Mouse (Mus musculus) intestine, embryonic 15.5 days (tissue): ENCODE measurements at regions not wholly inside any gene's neighbourhood (a gene's known extent, or its start where the extent isn't known, plus 50 kb on each side); places are given as distances from the start of the nearest gene placed in this dataset.
A peak's percentile ranks its signal among the peaks of the same experiment; 100 is the strongest.

Experiments used
- ATAC-seq: fragments of 200-750 bp; cut with Nextera tagmentation; 2 replicates; pipeline ENCODE4 v1.8.0; 2017; ENCODE audit warnings: moderate TSS enrichment, moderate library complexity
- H3K27ac ChIP-seq: fragments of 300-500 bp; sonication (generic); 2 replicates; pipeline ENCODE4 v1.5.1; 2015; ENCODE audit warnings: mild to moderate bottlenecking, inconsistent platforms
- H3K27me3 ChIP-seq: fragments of 300-500 bp; sonication (generic); replicated peaks from 2 replicates; pipeline ENCODE4 v1.6.1; 2015; ENCODE audit warnings: inconsistent platforms
- H3K36me3 ChIP-seq: fragments of 300-500 bp; sonication (generic); 2 replicates; pipeline ENCODE4 v1.6.1; 2015; ENCODE audit warnings: inconsistent platforms
- H3K4me1 ChIP-seq: fragments of 300-500 bp; sonication (generic); replicated peaks from 2 replicates; pipeline ENCODE4 v1.6.1; 2015; ENCODE audit warnings: inconsistent platforms
- H3K4me2 ChIP-seq: fragments of 300-500 bp; sonication (generic); replicated peaks from 2 replicates; pipeline ENCODE4 v1.6.1; 2015; ENCODE audit warnings: mild to moderate bottlenecking, inconsistent platforms
- H3K4me3 ChIP-seq: fragments of 300-500 bp; sonication (generic); replicated peaks from 2 replicates; pipeline ENCODE4 v1.5.1; 2015; ENCODE audit warnings: inconsistent platforms
- H3K9ac ChIP-seq: fragments of 300-500 bp; sonication (generic); 2 replicates; pipeline ENCODE4 v1.6.1; 2015; ENCODE audit warnings: inconsistent platforms
- H3K9me3 ChIP-seq: fragments of 300-500 bp; sonication (generic); 2 replicates; pipeline ENCODE4 v1.6.1; 2016; ENCODE audit warnings: inconsistent platforms
- WGBS: fragments of 180-500 bp; shearing (Covaris S2); methylation state at CpG from one replicate; pipeline ENCODE4 v1.1.7; 2015; 5-methylcytosine and 5-hydroxymethylcytosine counted together

DNA sequence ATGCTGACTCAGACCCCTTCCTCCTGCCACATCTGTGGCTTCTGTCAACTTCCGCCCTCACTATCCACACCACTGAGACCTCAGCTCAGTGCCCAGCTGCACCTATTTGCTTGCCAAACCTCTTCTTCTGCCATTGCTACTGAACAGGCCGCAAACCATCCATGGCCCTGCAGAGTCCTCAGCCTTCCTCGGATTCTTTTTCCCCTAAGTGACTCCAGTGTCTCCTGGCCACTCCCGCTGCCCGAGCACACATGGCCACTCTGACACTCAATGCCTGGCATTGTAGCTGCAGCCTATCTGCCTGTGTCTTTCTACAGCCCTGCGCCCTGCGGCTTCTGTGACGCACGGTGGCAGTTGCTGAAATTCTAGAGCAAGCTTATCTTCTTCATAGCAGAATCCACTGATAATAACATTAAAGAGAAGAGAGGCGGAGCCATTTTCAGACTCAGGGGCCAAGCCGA lies 188.8 kb downstream of the Fam43a start:
- no peaks in the 10 kb centered on the region for H3K36me3 ChIP-seq
- H3K4me2 ChIP-seq, result no peak overlapping the region
- ATAC-seq, result no peak
- H3K4me1 ChIP-seq, result peaks cover 33% of the 10 kb centered on the region
- H3K4me3 ChIP-seq, result no peak overlapping the region
- H3K27ac ChIP-seq, result no peak overlapping the region
- 69% methylated on average over 11 of the region's 11 CpGs for WGBS
- H3K9me3 ChIP-seq, result no peaks in the 10 kb centered on the region
- H3K27me3 ChIP-seq, result no peaks in the 10 kb centered on the region
- H3K9ac ChIP-seq, result no peak overlapping the region

DNA sequence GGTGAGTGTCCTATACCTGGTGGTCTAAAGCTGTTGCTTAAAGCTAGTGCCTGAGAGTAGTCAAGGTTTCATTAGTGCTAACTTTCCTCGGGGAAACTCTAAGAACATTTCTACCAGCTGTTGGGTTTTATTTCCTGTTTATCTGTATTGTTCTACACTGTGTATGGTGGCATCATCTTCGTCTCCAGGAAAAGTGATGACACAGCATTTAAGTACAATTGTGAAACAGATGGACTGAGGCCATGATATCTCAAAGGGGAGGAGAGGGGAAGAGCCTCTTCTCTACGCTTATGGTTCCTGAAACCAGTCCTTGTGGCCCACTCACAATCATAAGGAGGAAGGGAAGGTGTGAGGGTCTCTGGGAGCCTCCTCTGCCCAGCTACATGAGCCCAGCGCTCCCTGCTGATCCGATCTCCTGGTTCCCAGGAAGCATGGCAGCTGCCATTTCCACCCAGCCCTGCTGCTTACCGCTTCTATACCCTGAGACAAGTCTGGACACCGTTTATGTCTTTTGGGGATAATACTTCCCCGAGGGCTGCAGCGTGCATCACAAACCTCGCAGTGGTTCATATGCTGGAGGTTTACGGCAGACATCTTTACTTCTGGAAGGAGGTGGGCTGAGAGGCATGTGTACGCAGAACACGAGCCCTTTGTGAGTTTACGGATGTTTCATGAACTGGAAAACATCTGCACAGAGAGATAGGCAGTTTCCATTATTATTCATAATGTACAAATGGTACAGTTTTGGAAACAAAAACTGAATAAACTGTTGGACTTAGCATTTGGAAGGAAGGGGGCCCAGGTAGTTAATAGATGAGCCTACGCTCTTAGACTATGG lies 189.6 kb downstream of the Fam43a start:
- H3K9me3 ChIP-seq, result no peaks in the 10 kb centered on the region
- no peak overlapping the region for H3K27ac ChIP-seq
- no peak overlapping the region for H3K9ac ChIP-seq

DNA sequence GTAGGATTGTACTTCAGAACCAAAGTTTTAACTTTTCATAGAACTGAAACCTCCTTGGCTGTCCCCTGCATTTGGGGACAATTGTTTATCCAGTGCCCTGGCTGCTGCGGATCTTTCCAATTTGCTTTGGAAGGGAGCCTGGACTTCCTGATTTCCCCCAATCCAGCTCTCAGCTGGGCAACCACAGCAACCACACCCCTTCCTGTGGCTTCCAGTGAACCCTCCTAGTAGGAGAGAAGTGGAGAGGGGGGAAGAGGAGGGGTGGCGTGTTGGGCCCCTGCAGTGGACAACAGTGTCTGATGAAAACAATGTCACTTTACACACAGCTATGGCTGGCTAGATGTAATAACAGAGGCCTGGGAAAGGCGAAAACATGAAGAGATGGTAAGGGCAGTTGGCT lies 190.5 kb downstream of the Fam43a start:
- H3K9me3 ChIP-seq, result no peaks in the 10 kb centered on the region
- peak; percentile 39; the same call in 1 of the 2 replicates for ATAC-seq
- peak overlapping the region; percentile 5 for H3K9ac ChIP-seq
- H3K36me3 ChIP-seq, result no peaks in the 10 kb centered on the region
- 35% methylated on average over 3 of the region's 3 CpGs for WGBS
- H3K4me1 ChIP-seq, result peaks cover 34% of the 10 kb centered on the region
- H3K4me2 ChIP-seq, result peak overlapping the region; percentile 33; the same call in 1 of the 2 replicates
- peak overlapping the region; percentile 76 for H3K27ac ChIP-seq
- H3K4me3 ChIP-seq, result no peak overlapping the region
- no peaks in the 10 kb centered on the region for H3K27me3 ChIP-seq

More for the DNA sequence above, 189.6 kb downstream of the Fam43a start:
- Histone ChIP-seq H3K4me3 (no peak overlapping the region), H3K36me3 (no peaks in the 10 kb centered on the region), H3K4me2 (no peak overlapping the region), H3K27me3 (no peaks in the 10 kb centered on the region), H3K4me1 (peaks cover 34% of the 10 kb centered on the region)
- ATAC-seq, result no peak
- WGBS, result 81% methylated on average over 15 of the region's 15 CpGs

DNA sequence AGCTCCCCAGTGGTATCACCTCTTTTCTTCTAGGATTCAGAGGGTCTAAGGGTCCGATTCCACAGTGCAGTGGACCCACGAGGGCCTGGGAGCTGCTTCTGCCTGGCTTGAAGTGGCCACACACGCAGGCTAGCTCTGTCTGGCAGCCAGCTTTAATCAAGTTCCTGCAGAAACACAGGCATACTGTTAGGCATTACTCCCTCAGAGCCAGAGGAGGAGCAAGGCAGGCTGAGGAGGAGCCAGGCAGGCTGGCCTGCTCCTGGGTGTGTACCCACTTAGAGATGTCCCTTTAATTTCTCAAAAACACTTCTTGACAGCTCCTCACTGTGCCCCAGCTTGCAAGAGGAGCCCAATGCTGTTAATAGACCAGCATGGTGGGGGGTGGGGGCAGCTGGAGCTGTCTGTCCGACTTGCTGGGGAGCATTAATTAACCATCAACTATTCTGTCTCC lies 191.1 kb downstream of the Fam43a start:
- peaks cover 34% of the 10 kb centered on the region for H3K4me1 ChIP-seq
- H3K27ac ChIP-seq, result peak overlapping the region; percentile 76
- WGBS, result 5% methylated on average over 4 of the region's 4 CpGs
- ATAC-seq, result peak; percentile 73
- no peaks in the 10 kb centered on the region for H3K9me3 ChIP-seq
- no peaks in the 10 kb centered on the region for H3K36me3 ChIP-seq
- H3K4me2 ChIP-seq, result peak overlapping the region; percentile 33; the same call in 1 of the 2 replicates
- H3K27me3 ChIP-seq, result no peaks in the 10 kb centered on the region
- no peak overlapping the region for H3K4me3 ChIP-seq
- H3K9ac ChIP-seq, result peak overlapping the region; percentile 5

DNA sequence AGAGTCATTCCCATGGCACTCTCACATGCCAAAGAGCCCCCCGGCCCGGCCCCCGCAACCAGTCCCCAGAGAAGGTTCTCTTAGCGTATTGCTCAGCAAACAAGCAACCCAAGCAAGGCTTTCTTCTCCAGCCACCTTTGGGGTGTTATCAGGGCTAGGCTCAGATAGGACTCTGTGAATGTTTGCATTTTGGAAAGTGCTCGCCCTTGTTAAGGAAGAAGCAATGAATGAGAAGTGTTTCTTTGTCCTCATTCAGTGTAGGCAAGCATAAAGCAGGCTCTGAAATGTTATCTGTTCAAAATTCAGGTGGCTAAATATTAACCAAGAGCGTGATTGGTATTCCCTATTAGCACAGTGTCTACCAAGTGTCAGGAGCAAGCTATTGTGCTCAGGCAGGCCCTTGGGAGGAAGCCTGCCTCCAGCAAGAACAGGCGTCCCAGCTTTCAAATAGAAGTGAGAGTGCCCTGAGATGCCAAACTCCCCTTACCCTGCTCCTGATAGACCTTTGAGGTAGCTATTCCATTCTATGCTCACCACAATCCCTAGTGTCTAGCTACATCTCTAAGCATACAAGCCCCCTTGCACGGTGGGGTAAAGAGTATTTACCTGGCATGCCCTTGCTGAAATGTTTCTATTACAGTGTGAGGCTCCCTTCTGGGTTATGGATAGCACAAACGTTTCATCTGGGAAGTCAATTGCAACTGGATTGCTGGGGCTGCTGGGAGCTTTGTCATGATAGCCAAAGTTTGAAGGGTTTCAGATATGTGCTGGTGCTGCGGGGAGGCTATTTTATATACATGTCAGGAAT lies 191.7 kb downstream of the Fam43a start:
- Histone ChIP-seq H3K27ac (peak overlapping the region; percentile 76), H3K4me1 (peaks cover 34% of the 10 kb centered on the region), H3K9ac (no peak overlapping the region), H3K36me3 (no peaks in the 10 kb centered on the region), H3K4me2 (peak overlapping the region; percentile 33; the same call in 1 of the 2 replicates), H3K4me3 (no peak overlapping the region), H3K27me3 (no peaks in the 10 kb centered on the region), H3K9me3 (no peaks in the 10 kb centered on the region)
- ATAC-seq, result peak; percentile 73
- 50% methylated on average over 10 of the region's 10 CpGs for WGBS

DNA sequence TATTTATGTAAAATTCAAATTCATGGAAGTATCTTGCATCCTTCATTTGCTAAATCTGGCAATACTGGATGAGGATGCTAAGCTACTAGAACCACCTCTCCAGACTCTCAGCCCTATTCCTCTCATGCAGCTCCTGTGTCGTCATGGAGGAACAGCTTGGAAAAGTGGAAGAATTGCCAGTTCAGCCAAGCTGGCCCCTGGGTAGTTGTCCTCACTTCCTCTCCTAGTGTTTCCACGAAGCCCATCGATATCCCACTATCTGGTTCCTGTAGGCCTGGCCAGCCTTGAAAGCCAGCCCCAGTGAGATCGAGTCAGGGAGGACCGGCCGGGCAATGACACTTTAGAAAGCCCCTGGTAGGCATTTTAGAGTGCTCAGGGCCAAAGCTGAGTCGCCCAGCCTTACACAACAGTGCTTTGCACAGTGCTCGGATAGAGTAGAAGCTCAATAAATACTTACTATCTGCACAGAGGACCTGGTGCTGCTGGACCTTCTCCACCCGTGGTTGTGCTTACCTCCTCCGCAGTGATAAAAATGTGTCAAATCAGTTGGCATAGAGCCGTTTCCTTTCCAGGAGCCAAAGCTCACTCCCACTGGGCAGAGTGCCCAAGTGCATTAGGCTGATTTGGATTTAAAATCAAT lies 193.3 kb downstream of the Fam43a start:
- no peak overlapping the region for H3K4me3 ChIP-seq
- no peaks in the 10 kb centered on the region for H3K36me3 ChIP-seq
- 72% methylated on average over 11 of the region's 11 CpGs for WGBS
- H3K27me3 ChIP-seq, result no peaks in the 10 kb centered on the region
- H3K4me1 ChIP-seq, result peaks cover 34% of the 10 kb centered on the region
- H3K27ac ChIP-seq, result no peak overlapping the region
- no peaks in the 10 kb centered on the region for H3K9me3 ChIP-seq
- H3K9ac ChIP-seq, result no peak overlapping the region
- no peak for ATAC-seq
- no peak overlapping the region for H3K4me2 ChIP-seq

DNA sequence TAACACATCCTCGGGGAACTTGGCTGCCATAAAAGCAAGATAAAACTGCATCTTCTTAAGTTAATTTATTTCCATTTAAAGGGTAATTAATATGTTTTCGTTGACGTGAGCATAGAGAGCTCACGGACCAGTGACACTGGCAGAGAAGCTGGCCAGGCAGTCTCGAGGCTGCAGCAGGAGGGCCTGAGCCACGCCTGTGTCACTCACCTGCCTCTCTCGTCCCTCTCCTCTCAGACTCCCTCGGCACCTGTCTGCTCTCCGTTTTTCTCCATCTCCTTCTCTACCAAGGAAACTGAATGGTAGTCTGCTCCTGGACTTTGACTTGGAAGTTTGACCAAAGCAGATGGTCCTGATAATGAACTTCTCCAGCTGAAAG lies 193.8 kb downstream of the Fam43a start:
- no peaks in the 10 kb centered on the region for H3K36me3 ChIP-seq
- no peaks in the 10 kb centered on the region for H3K9me3 ChIP-seq
- H3K27me3 ChIP-seq, result no peaks in the 10 kb centered on the region
- no peak for ATAC-seq
- WGBS, result 48% methylated on average over 9 of the region's 9 CpGs
- H3K4me3 ChIP-seq, result no peak overlapping the region
- H3K27ac ChIP-seq, result no peak overlapping the region
- no peak overlapping the region for H3K4me2 ChIP-seq
- H3K9ac ChIP-seq, result no peak overlapping the region
- peaks cover 33% of the 10 kb centered on the region for H3K4me1 ChIP-seq

DNA sequence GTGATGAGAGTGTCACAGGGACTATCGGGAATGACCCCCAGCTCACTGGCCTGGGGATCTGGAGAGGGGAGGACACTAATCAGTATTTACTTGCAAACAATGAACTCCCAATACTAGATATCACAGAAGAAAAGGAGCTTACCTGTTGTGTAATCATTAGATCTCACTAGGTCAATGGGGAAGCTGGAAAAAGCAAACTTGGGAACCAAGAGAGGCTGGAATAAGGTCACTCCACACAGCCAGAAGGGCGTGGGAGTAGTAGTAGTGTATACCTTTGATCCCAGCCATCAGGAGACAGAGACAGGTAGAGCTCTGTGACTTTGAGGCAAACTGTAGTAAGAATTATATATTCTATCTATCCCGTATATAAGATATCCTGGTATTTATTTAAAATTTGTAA lies 194.3 kb downstream of the Fam43a start:
- 95% methylated on average over 3 of the region's 3 CpGs for WGBS

DNA sequence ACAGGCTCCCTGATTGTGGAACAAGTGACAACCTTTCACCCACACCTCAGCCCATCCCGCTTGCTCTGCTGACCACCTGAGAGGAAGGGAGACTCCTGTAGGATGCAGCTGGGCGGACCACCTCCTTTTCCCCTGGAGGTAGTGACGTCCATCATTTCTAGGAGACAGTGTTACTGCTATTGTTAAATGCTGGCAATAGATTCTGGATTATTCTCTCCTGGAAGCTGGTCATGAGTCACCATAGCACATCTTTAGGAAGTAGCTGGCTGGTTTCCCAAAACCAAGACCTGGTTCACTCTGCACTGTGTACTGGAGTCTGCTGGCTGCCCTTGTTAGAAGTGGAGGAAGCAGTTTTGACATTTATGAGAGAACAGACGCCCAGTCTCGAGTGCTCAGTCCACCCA lies 196.0 kb downstream of the Fam43a start:
- Histone ChIP-seq H3K36me3 (no peaks in the 10 kb centered on the region), H3K27ac (no peak overlapping the region), H3K9ac (no peak overlapping the region), H3K9me3 (no peaks in the 10 kb centered on the region), H3K4me3 (no peak overlapping the region), H3K27me3 (no peaks in the 10 kb centered on the region), H3K4me2 (no peak overlapping the region), H3K4me1 (peaks cover 27% of the 10 kb centered on the region)
- no peak for ATAC-seq
- 48% methylated on average over 5 of the region's 5 CpGs for WGBS

More for the DNA sequence above, 194.3 kb downstream of the Fam43a start:
- H3K4me3 ChIP-seq, result no peak overlapping the region
- H3K9me3 ChIP-seq, result no peaks in the 10 kb centered on the region
- no peak overlapping the region for H3K4me2 ChIP-seq
- peaks cover 32% of the 10 kb centered on the region for H3K4me1 ChIP-seq
- no peaks in the 10 kb centered on the region for H3K36me3 ChIP-seq
- H3K9ac ChIP-seq, result no peak overlapping the region
- no peak for ATAC-seq
- no peak overlapping the region for H3K27ac ChIP-seq
- H3K27me3 ChIP-seq, result no peaks in the 10 kb centered on the region

DNA sequence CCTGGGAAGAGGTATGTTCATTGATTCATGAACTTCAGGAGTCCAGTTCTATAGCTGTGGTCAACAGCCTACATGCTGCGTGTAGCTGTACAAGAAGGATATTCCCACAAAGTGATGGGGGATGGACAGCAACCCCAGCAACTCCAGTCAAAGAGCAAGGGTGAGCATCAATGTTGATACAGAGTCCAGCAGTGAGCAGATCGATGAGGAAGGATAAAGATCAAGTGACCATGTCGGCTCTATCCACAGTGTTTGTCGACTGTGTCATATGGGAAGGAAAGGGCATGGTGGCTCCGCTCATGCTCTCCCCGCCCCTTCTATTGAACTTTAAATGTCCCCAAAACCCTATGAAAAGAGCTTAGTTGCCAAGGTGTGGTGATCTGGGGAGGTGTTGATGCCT lies 196.6 kb downstream of the Fam43a start:
- Histone ChIP-seq H3K27ac (0 out of 2 replicates have a peak overlapping the region, but pooled peaks have one; percentile 9), H3K9me3 (no peaks in the 10 kb centered on the region)
- WGBS, result 94% methylated on average over 6 of the region's 6 CpGs

DNA sequence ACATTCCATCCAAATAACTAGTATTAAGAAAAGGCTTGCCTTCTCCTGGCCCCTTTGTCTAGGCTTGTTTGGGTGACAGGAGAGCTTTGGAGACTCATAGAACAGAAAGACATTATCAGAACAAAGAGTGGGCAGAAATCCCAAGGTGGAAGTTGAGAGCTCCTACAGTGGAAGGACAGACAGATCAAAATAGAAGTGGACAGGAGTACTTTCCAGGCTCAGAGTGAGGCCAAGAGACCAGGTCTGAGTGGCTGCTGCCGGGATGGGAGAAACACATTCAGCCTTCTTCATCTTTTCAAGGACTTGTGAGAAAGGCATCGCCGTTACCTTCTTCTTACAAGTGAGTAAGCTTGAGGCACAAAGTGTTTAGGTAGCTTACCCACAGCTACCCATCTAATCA lies 197.5 kb downstream of the Fam43a start:
- H3K4me1 ChIP-seq, result peaks cover 13% of the 10 kb centered on the region; the same call in 1 of the 2 replicates
- H3K4me3 ChIP-seq, result no peak overlapping the region
- ATAC-seq, result no peak
- no peak overlapping the region for H3K4me2 ChIP-seq
- H3K36me3 ChIP-seq, result no peaks in the 10 kb centered on the region
- no peaks in the 10 kb centered on the region for H3K27me3 ChIP-seq
- H3K9me3 ChIP-seq, result no peaks in the 10 kb centered on the region
- no peak overlapping the region for H3K27ac ChIP-seq
- 99% methylated on average over 3 of the region's 3 CpGs for WGBS
- H3K9ac ChIP-seq, result no peak overlapping the region

More for the DNA sequence above, 196.6 kb downstream of the Fam43a start:
- Histone ChIP-seq H3K27me3 (no peaks in the 10 kb centered on the region), H3K36me3 (no peaks in the 10 kb centered on the region), H3K4me1 (peaks cover 21% of the 10 kb centered on the region; the same call in 1 of the 2 replicates), H3K4me3 (no peak overlapping the region), H3K9ac (no peak overlapping the region), H3K4me2 (no peak overlapping the region)
- ATAC-seq, result no peak

DNA sequence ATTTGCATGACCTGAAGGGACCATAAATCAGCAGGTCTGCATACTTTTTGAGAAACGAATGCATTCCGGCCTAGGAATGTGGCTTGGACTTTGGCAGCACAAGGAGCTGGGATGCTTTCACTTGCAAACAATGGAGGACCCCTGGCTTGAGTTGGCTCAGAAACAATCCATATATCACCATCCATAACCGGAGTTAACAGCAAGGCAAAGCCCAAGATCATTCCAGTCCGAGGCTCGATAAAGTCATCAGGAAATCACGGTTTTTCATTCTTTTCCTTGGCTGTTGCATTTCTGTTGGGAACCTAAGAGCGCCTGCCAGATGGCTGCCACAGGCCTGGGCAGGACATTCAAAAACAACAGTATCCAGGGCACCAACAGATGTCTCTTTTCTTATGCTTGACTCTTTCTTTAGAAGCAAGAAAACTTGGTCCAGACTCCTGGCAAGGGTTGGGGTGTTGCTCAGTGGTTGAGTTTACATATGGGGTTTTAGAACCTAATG lies 198.5 kb downstream of the Fam43a start:
- Histone ChIP-seq H3K9me3 (no peaks in the 10 kb centered on the region), H3K27ac (no peak overlapping the region), H3K27me3 (no peaks in the 10 kb centered on the region), H3K4me2 (no peak overlapping the region), H3K9ac (no peak overlapping the region), H3K4me3 (no peak overlapping the region), H3K4me1 (peaks cover 12% of the 10 kb centered on the region; the same call in 1 of the 2 replicates), H3K36me3 (no peaks in the 10 kb centered on the region)
- WGBS, result 31% methylated on average over 7 of the region's 7 CpGs
- no peak for ATAC-seq
